In genomic region chr15:51592069-51592435, GRCm38 (mm10) we compare ENCODE assay signal across 8 mouse cellular contexts.
DNase-seq lines count a peak whose midpoint lies in the region; ATAC-seq and TF ChIP-seq lines count a peak whose summit lies in the region.

No protein-coding gene starts in this region.

- intact Hi-C loops in gastrocnemius, postnatal 14 days (cut with DNase I; ENCODE audit: low total_unique reads): no loop called here

- no peak overlapping the region for H3K27ac ChIP-seq in hindbrain, embryonic 15.5 days (replicated peaks)
- H3K27ac ChIP-seq in midbrain, postnatal 0 days (ENCODE audit: low read depth, low read length): peak overlapping the region; percentile 14; the same call in 1 of the 2 replicates

- H3K4me1 ChIP-seq in hindbrain, embryonic 15.5 days (replicated peaks): peaks cover 6% of the 10 kb centered on the region; the same call in 1 of the 2 replicates
- no peaks in the 10 kb centered on the region; the same call in 1 of the 2 replicates for H3K4me1 ChIP-seq in midbrain, postnatal 0 days (ENCODE audit: insufficient read depth, low read length)

- H3K36me3 ChIP-seq in hindbrain, embryonic 15.5 days: no peaks in the 10 kb centered on the region
- no peaks in the 10 kb centered on the region for H3K36me3 ChIP-seq in midbrain, postnatal 0 days (ENCODE audit: insufficient read depth, low read length)

- peak overlapping the region; percentile 36 for H3K4me2 ChIP-seq in hindbrain, embryonic 15.5 days
- peak overlapping the region; percentile 37 for H3K4me2 ChIP-seq in midbrain, postnatal 0 days (ENCODE audit: low read depth, low read length, poor library complexity, severe bottlenecking)

- no peak overlapping the region for H3K4me3 ChIP-seq in hindbrain, embryonic 15.5 days
- peak overlapping the region; percentile 5; the same call in 1 of the 2 replicates for H3K4me3 ChIP-seq in midbrain, postnatal 0 days (ENCODE audit: low read depth, low read length)

- H3K27me3 ChIP-seq in hindbrain, embryonic 15.5 days: no peaks in the 10 kb centered on the region
- H3K27me3 ChIP-seq in midbrain, postnatal 0 days (ENCODE audit: insufficient read depth, low read length): no peaks in the 10 kb centered on the region

- DNase-seq in cerebellum, postnatal 10 days: peak; percentile 32 to 38
- DNase-seq in cerebellum, adult 9-11 months: no peak
- DNase-seq in ES-CJ7 (ENCODE audit: low read depth, low spot score): peak; percentile 75
- DNase-seq in gastrocnemius, postnatal 14 days: peak; percentile 51
- peak; percentile 48 for DNase-seq in midbrain, postnatal 0 days (ENCODE audit: low spot score)
- DNase-seq in cerebellum, adult 8-10 months: no peak

- H3K9me3 ChIP-seq in hindbrain, embryonic 15.5 days: no peaks in the 10 kb centered on the region
- no peaks in the 10 kb centered on the region for H3K9me3 ChIP-seq in midbrain, postnatal 0 days (ENCODE audit: low read length)

- TF ChIP-seq CTCF in midbrain, postnatal 0 days (IDR thresholded peaks at IDR 0.05): no peak

- no peak overlapping the region for H3K9ac ChIP-seq in hindbrain, embryonic 15.5 days
- H3K9ac ChIP-seq in midbrain, postnatal 0 days (replicated peaks; ENCODE audit: low read length, poor library complexity, severe bottlenecking): no peak overlapping the region

- no peak for ATAC-seq in hindbrain, embryonic 15.5 days (ENCODE audit: low FRiP score, low read depth)
- peak; percentile 55 for ATAC-seq in midbrain, postnatal 0 days (ENCODE audit: low FRiP score)
- no peak for ATAC-seq in activated CD4-positive, CD25-positive, alpha-beta regulatory T cell, adult 4 months

- 42% methylated on average over 9 of the region's 9 CpGs for WGBS in hindbrain, embryonic 15.5 days
- WGBS in midbrain, postnatal 0 days: 33% methylated on average over 9 of the region's 9 CpGs

Comparison
In these comparisons a context has a peak if more than half of its experiments do, and no peak if none do; other contexts are left out.
1. DNase-seq: peak in cerebellum, postnatal 10 days (2 of 2), ES-CJ7 (single experiment), gastrocnemius, postnatal 14 days (single experiment) and midbrain, postnatal 0 days (single experiment); none in cerebellum, adult 9-11 months (single experiment) and cerebellum, adult 8-10 months (single experiment).